Mouse (Mus musculus): ENCODE data around the gene Slc17a7. TPM values are rescaled to one million over a fixed set of nuclear protein-coding genes. Genes with fewer than 3 reads are reported as not detected.
A peak's percentile ranks its signal among the peaks of the same experiment; 100 is the strongest.
"Not testable (repeated sequence)": the region's sequence is repeated elsewhere in the genome, so short reads cannot be mapped to it uniquely, and the experiment has no call there.

Gene Slc17a7
- polyA plus RNA-seq, 1 experiment from 2014 or later = 0.55 TPM

GRCm38 (mm10) chr7:45125649-45126048 is 38.1 kb upstream of the Slc17a7 start:
- 69% methylated on average over 5 of the region's 5 CpGs for WGBS
- peaks cover 61% of the 10 kb centered on the region for H3K4me1 ChIP-seq
- H3K4me2 ChIP-seq = peak overlapping the region; percentile 81; the same call in 1 of the 2 replicates
- H3K9me3 ChIP-seq; H3K9ac ChIP-seq; H3K27me3 ChIP-seq; ATAC-seq (ENCODE audit: borderline replicate concordance, extremely low read depth, low FRiP score, low TSS enrichment): not testable (repeated sequence)
- H3K4me3 ChIP-seq = peak overlapping the region; percentile 1
- peak overlapping the region; percentile 88 for H3K27ac ChIP-seq
- H3K36me3 ChIP-seq = peaks cover 49% of the 10 kb centered on the region

DNA sequence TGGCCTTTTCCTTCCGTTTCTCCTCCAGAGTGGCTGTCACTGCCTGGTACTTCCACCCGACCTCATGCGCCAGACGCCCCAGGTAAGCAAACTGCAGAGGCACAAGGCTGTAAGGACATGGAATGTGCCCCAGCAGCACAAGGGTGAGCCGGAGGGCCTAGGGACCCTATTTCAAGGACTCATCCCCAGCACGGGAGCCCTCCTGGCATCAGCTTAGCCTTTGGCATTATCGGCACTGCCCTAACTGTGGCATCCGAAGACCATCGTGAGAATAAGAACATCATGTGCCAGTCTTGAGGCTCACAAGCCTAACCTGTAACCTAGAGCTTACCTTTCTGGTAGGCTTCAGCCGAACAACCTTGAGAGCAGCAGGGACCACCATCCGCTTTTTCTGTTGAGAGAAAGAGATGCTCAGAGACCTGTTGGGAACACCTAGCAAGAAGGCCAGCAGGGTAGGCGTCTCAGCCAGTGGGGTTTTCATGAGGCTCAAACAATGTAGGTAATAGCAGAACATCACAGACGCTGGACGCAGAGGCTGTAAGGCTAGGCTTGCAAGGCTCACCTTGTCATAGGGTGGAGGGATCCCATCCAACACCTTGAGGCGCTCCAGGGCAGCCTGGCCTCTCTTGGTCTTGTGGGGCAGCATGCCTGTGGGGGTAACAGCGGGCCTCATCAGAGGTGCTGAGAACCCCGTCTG is 37.5 kb upstream of the Slc17a7 start:
- Histone ChIP-seq H3K4me2 (peak overlapping the region; percentile 81), H3K4me1 (peaks cover 57% of the 10 kb centered on the region), H3K9me3 (no peaks in the 10 kb centered on the region), H3K9ac (peak overlapping the region; percentile 99), H3K27ac (peak overlapping the region; percentile 88), H3K4me3 (peak overlapping the region; percentile 90), H3K36me3 (peaks cover 42% of the 10 kb centered on the region), H3K27me3 (no peaks in the 10 kb centered on the region)
- WGBS = 63% methylated on average over 17 of the region's 17 CpGs
- no peak for ATAC-seq (ENCODE audit: borderline replicate concordance, extremely low read depth, low FRiP score, low TSS enrichment)

- peaks cover 35% of the 10 kb centered on the region for H3K36me3 ChIP-seq
- peaks cover 49% of the 10 kb centered on the region for H3K4me1 ChIP-seq
- no peaks in the 10 kb centered on the region for H3K27me3 ChIP-seq
- 21% methylated on average over 21 of the region's 21 CpGs for WGBS
- H3K27ac ChIP-seq = peak overlapping the region; percentile 88
- peak overlapping the region; percentile 81 for H3K4me2 ChIP-seq
- H3K9me3 ChIP-seq = no peaks in the 10 kb centered on the region
- H3K9ac ChIP-seq = peak overlapping the region; percentile 99
- peak overlapping the region; percentile 90 for H3K4me3 ChIP-seq
- ATAC-seq (ENCODE audit: borderline replicate concordance, extremely low read depth, low FRiP score, low TSS enrichment) = no peak
These were observed 36.7 kb upstream of the Slc17a7 start for GRCm38 (mm10) chr7:45126844-45127699.

- Histone ChIP-seq H3K27me3 (no peaks in the 10 kb centered on the region), H3K4me3 (peak overlapping the region; percentile 90), H3K27ac (peak overlapping the region; percentile 88), H3K4me1 (peaks cover 43% of the 10 kb centered on the region), H3K9me3 (no peaks in the 10 kb centered on the region), H3K36me3 (peaks cover 28% of the 10 kb centered on the region), H3K4me2 (peak overlapping the region; percentile 81), H3K9ac (peak overlapping the region; percentile 99)
- ATAC-seq (ENCODE audit: borderline replicate concordance, extremely low read depth, low FRiP score, low TSS enrichment) = no peak
- WGBS = 2% methylated on average over 6 of the region's 6 CpGs
These were observed 36.0 kb upstream of the Slc17a7 start for GRCm38 (mm10) chr7:45127700-45128224.

GRCm38 (mm10) chr7:45128624-45129246 is 35.0 kb upstream of the Slc17a7 start, which contains the start of gene Rpl13a:
Gene Rpl13a (minus strand): TSS chr7:45128761.
- Histone ChIP-seq H3K27me3 (no peaks in the 10 kb centered on the region), H3K4me2 (peak within 1 kb of the TSS; percentile 81), H3K4me1 (peaks cover 37% of the 10 kb centered on the region), H3K4me3 (peak within 1 kb of the TSS; percentile 90), H3K9me3 (no peaks in the 10 kb centered on the region), H3K27ac (peak within 1 kb of the TSS; percentile 88), H3K36me3 (peaks cover 25% of the 10 kb centered on the region), H3K9ac (peak within 1 kb of the TSS; percentile 99)
- peak; percentile 93 for ATAC-seq (ENCODE audit: borderline replicate concordance, extremely low read depth, low FRiP score, low TSS enrichment)
- WGBS = under 1% methylated on average over 48 of the region's 48 CpGs

DNA sequence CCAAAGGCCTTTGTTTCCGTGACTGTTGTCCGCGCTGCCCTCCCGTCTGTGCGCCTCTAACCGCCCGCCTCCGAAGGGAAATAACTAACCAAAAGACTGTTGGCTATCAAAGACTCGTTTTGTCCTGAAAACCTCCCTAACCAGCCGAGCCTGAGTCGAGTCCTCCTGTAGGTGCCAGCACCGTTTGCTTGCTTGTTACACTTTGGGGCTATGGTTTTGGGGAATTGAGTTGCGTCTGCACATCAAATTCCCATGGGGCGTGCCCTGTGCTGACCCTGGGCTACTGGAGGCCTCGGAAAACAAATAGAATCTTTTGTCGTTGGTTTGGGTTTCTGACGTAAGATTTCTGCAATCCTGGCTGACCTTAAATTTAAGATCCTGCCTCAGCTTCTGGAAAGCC is 34.4 kb upstream of the Slc17a7 start:
- peak overlapping the region; percentile 70 for H3K27ac ChIP-seq
- no peaks in the 10 kb centered on the region for H3K27me3 ChIP-seq
- peak overlapping the region; percentile 48 for H3K4me3 ChIP-seq
- peaks cover 37% of the 10 kb centered on the region for H3K4me1 ChIP-seq
- no peaks in the 10 kb centered on the region for H3K9me3 ChIP-seq
- WGBS = under 1% methylated on average over 17 of the region's 17 CpGs
- H3K4me2 ChIP-seq = peak overlapping the region; percentile 61
- peak overlapping the region; percentile 52 for H3K9ac ChIP-seq
- ATAC-seq (ENCODE audit: borderline replicate concordance, extremely low read depth, low FRiP score, low TSS enrichment) = 0 out of 2 replicates have a peak, but pooled peaks have one; percentile 0
- peaks cover 25% of the 10 kb centered on the region for H3K36me3 ChIP-seq

- Histone ChIP-seq H3K4me2 (peak overlapping the region; percentile 61), H3K4me1 (peaks cover 37% of the 10 kb centered on the region), H3K4me3 (peak overlapping the region; percentile 48), H3K9me3 (no peaks in the 10 kb centered on the region), H3K27ac (peak overlapping the region; percentile 70), H3K9ac (peak overlapping the region; percentile 52), H3K27me3 (no peaks in the 10 kb centered on the region), H3K36me3 (peaks cover 23% of the 10 kb centered on the region)
- whole genome bisulfite sequencing = 50% methylated on average over 15 of the region's 15 CpGs
- ATAC-seq (ENCODE audit: borderline replicate concordance, extremely low read depth, low FRiP score, low TSS enrichment) = no peak
These were observed 33.8 kb upstream of the Slc17a7 start for GRCm38 (mm10) chr7:45129776-45130512.

DNA sequence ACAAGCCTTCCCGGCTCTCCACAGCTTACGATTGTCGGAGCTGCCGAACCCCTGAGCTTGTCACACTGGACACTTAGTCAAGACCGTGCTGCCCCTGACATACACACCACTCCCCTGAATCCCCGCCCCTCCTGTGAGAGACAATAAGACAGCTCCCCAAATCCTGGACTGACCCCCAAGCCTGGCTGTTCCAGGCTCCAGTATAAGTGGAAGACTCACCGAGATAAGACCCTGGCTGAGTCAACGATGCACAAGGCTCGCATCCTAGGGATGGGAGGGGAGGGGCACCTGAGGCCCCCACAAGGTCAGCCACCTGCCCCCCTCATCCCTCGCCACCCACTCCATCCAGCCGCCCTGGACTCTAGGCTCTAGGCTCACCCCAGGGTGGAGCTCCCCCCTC is 31.9 kb upstream of the Slc17a7 start:
- H3K4me3 ChIP-seq = no peak overlapping the region
- 64% methylated on average over 11 of the region's 11 CpGs for WGBS

GRCm38 (mm10) chr7:45133446-45134159 is 30.1 kb upstream of the Slc17a7 start:
- ATAC-seq (ENCODE audit: borderline replicate concordance, extremely low read depth, low FRiP score, low TSS enrichment) = no peak

More for the DNA sequence above, 31.9 kb upstream of the Slc17a7 start:
- H3K9me3 ChIP-seq = no peaks in the 10 kb centered on the region
- ATAC-seq (ENCODE audit: borderline replicate concordance, extremely low read depth, low FRiP score, low TSS enrichment) = no peak
- H3K36me3 ChIP-seq = peaks cover 4% of the 10 kb centered on the region
- peaks cover 23% of the 10 kb centered on the region for H3K4me1 ChIP-seq
- no peak overlapping the region for H3K27ac ChIP-seq
- H3K4me2 ChIP-seq = no peak overlapping the region
- no peaks in the 10 kb centered on the region for H3K27me3 ChIP-seq
- H3K9ac ChIP-seq = no peak overlapping the region

DNA sequence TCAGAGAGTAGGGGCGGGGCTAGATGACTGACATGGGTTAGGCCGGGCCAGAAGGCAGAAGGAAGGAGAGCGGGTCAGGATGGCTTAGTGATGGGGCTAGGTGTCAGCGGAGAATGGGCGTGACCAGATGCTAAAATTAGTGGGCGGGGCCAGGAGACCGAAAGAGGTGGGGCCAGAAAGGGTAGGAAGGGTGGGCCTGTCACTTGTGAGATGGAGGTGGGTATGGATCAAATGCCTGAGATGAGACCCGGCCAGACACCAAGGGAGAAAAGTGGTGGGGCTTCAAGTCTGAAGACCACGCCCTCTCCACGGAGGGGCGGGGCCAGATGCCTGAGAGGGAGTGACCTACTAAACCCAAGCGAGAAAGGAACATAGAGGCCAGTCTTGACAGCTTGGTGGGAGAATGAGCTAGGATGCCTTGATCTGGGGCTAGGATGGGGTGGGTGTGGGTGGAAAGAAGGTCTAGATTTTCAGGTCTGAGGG is 29.2 kb upstream of the Slc17a7 start:
- no peak overlapping the region for H3K9ac ChIP-seq
- H3K27me3 ChIP-seq = no peaks in the 10 kb centered on the region; the same call in 1 of the 2 replicates
- H3K4me1 ChIP-seq = peaks cover 17% of the 10 kb centered on the region
- 9% methylated on average over 12 of the region's 12 CpGs for WGBS
- 0 out of 2 replicates have a peak overlapping the region, but pooled peaks have one; percentile 0 for H3K4me2 ChIP-seq
- H3K4me3 ChIP-seq = no peak overlapping the region
- ATAC-seq (ENCODE audit: borderline replicate concordance, extremely low read depth, low FRiP score, low TSS enrichment) = peak; percentile 40; the same call in 1 of the 2 replicates
- H3K9me3 ChIP-seq = no peaks in the 10 kb centered on the region
- no peaks in the 10 kb centered on the region for H3K36me3 ChIP-seq
- H3K27ac ChIP-seq = no peak overlapping the region

More at GRCm38 (mm10) chr7:45133446-45134159, 30.1 kb upstream of the Slc17a7 start:
- 71% methylated on average over 8 of the region's 8 CpGs for WGBS
- H3K27ac ChIP-seq = no peak overlapping the region
- peaks cover 17% of the 10 kb centered on the region for H3K4me1 ChIP-seq
- no peaks in the 10 kb centered on the region; the same call in 1 of the 2 replicates for H3K27me3 ChIP-seq
- no peak overlapping the region for H3K9ac ChIP-seq
- H3K4me3 ChIP-seq = no peak overlapping the region
- H3K4me2 ChIP-seq = no peak overlapping the region
- H3K36me3 ChIP-seq = no peaks in the 10 kb centered on the region
- H3K9me3 ChIP-seq = no peaks in the 10 kb centered on the region
